Mouse (Mus musculus) left cerebral cortex, adult 11 months (tissue): ENCODE results near the gene Pnmal1.
"Not testable (repeated sequence)": the region's sequence is repeated elsewhere in the genome, so short reads cannot be mapped to it uniquely, and the experiment has no call there.

Experiments used
- DNase-seq: peaks from one replicate; pipeline ENCODE4 v3.0.0; 2022; ENCODE audit warnings: low spot score

Pnmal1 gene

DNA sequence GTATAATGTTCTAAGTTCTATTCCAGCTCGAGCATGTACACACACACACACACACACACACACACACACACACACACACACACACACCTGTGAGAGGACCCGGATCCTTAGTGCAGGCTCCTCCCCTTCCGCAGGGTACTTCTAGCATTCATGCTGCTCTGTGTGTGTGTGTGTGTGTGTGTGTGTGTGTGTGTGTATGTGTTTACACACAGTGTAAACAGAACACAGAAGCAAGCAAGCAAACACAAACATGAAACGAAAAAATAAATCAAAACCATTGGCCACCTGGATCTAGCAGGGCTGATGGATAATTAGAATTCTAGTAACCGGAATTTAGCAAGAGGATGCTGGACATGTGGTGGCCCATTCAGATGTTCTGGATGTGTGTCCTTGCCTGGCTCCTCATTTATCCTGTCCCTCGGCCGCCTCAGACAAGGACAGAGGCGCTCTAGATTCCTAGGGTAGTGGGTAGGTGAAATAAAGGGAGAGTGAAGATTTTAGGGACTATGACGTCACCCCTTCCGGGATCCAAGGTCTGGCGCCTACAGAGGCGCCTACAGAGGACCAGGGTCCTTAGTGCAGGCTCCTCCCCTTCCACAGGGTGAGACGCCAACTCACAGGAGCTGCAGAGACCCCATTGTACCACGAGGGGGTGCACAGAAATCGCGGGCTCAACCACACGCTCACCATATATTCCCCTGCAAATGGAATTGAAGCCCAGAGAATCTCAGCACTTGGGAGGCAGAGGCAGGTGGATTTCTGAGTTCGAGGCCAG lies 8.4 kb upstream of the Pnmal1 start:
- peak; percentile 83 for DNase-seq

DNA sequence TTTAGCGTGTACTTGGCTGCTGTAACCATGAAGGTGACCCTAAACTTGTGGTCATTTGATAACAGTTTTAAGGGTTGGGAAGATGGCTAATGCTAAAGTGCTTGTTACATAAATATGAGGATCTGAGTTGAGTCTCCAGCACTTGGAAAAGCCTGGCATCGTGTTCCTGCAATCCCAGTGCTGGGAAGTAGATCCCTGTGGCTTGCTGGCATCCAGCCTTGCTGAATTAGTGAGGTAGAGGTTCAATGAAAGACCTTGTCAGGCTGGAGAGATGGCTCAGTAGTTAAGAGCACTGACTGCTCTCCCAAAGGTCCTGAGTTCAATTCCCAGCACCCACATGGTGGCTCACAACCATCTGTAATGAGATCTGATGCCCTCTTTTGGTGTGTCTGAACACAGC lies 5.7 kb upstream of the Pnmal1 start:
- not testable (repeated sequence) for DNase-seq

DNA sequence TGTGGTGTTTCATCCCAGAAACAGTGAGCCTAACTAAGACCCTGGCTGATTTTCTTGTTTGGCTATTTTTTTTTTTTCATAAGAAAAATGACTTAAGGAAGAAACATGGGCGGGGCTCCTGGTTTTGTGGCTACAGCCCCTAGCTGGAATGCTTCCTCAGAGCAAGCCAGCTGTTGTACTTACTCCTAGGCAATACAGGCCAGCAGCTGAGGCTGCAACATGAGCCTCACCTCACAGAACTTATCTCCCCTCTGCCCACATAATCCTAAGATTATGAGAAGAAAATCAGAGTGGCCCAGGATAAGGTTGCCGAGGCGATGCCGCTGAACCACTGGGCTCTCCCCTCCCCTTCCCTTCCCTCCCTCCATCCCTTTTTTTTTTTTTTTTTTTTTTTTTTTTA lies 3.8 kb upstream of the Pnmal1 start:
- no peak for DNase-seq

DNA sequence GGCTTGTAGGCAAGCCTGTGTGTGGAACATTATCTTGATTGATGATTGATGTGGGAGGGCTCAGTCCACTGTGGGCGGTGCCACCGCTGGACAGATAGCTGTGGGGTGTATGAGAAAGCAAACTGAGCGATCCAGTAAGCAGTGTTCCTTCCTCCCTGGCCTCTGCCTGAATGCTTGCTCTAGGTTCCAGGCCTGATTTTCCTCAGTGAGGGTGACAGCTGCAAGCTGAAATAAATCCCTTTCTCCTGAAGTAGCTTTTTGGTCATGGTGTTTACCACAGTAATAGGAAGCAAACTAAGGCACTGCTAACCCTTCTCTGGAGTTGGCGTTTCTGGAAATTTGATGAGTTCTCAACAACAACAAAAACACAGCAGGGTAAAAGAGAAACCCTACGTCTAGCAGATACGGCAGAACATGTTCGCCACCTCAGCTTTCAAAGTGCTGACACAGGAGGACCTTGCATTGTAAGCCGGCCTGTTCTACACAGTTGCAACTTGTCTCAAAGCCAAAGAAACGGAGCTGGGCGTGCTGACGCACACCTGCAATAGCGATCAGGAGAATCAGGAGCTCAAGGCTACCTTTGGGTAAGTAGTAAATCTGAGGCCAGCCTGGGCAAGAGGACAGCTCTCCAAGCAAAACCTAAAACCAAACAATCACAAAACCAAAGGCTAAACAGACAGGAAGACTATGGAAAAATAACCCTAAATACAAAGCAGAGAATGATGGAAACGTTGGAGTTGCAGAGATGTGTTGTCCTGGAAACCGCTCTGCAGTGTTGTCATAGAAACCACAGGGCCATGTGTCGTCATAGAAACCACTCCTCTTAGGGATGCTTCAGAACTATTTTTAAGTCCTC lies 2.8 kb upstream of the Pnmal1 start:
- DNase-seq = no peak

DNA sequence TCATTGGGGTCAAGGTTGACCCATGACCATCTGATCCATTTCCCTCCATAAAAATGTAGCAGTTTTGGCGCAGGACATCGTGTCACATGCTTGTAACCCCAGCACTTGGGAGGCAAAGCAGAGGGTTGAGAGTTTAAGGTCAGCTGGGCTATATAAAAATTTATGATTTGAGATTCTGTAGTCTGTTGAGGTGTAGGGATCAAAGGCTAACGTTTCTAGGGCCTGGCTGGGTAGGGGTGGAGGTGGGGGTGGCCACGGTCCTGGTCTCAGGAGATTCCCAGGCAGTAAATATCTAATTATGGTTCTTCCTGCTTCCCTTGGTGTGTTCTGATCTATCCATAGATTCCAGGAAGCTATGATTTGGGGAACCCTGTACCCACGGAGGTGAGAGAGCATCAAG lies 2.2 kb downstream of the Pnmal1 start:
- no peak for DNase-seq

DNA sequence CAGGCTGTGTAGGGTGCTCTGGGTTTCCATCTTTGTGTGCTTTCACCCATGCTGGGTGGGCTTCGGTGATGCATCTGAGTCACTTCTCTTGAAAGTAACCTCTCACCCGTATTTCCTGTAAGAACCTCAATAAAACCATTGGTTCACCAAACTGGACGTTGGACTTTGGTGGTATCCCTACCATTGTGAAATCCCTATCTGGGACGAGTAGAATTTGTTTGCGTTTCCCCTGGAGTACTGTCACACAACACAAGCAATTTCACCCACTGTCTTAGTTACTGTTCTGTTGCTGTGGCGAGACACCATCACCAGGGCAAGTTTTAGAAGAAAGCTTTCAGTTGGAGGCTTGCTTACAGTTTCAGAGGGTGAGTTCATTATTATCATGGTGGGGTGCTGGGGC lies 8.9 kb downstream of the Pnmal1 start:
- no peak for DNase-seq

DNA sequence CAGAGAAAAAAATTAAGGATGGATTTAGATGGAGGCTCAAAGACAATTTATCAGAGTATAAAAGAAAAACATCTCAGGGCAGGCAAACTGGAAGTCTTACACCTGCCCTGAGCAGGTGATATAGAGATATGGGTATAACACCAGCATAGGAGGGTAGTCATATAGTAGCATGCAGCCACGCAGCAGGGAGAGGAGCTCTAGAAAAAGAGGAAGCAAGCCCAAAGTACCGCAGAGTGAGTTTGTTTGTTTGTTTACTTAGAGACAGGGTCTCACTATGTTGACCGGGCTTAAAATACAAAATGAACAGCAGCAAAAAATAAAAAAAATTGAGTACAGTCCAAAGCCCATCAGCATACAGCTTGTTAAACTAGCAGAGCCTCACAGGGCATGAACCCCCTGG lies 11.7 kb downstream of the Pnmal1 start:
- no peak for DNase-seq

DNA sequence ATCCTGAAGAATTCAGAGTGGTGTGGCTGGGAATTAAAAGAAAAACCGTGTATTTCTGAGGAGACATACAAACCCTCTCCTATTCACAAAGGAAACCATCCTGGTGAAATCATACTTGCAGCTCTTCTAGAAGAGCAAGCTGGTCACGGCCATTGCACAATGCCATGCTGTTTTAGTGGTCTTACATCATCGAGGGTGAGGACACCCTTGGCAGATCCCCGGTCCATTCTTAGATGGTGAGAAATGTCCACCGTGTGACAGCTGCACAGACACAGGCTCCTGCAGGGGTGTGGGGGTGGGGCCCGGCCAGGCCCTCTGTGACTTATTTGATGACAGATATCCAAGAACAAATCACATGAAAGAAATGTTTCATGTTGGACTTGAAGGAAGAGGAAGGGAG lies 14.5 kb downstream of the Pnmal1 start:
- peak; percentile 66 for DNase-seq

DNA sequence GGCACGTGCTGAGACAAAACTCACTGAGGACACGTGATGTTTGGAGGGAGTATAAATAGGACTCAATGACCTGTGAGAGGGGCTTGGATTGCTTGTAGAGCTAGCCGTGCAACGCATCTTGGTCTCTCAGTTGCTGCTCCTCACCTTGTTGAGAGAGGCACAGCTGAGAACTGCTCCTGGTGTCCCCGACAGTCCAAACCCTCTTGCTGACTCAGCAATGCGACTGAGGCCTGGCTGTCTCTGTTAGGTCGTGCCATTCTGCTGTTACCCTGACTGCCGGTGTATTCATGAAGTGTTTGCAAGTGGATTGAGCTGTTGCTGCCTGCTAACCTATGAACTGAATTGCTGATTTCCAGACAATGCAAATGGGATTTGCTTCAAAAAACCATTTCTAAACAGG lies 16.8 kb downstream of the Pnmal1 start:
- DNase-seq = no peak

DNA sequence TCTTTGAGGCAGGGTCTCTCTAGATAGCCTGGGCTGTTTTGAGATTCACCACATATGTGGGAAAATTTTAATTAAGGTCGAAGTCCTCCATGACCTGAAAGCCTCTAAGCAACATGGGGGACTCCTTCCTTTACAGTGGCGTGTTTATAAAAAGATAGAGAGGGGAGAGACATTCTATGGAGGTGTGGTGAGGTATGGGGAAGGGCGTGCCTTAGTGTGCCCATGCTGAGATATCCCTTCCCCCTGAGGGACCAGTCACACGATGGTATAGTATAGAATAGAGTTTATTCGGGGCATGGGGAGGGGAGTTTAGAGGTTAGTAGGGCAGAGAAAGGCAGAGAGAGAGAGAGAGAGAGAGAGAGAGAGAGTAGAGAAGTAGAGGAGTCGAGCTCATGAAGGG lies 18.7 kb downstream of the Pnmal1 start:
- DNase-seq = no peak

DNA sequence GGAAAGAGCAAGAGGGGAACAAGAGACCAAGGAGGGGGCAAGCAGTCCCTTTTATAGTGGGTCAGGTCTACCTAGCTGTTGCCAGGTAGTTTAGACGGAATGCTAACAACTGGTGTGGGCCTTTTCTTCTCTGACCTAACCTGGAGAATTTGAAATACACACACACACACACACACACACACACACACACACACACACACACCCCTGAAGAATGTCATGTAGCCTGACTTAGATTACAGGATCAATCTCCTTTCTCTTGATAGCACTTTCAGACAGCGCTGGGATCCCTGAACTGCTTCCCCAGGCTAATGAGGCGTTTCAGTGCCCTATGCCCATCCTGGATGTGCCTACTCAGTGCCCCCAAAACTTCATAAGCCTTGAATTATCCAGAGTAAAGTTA lies 19.1 kb downstream of the Pnmal1 start:
- DNase-seq = no peak

DNA sequence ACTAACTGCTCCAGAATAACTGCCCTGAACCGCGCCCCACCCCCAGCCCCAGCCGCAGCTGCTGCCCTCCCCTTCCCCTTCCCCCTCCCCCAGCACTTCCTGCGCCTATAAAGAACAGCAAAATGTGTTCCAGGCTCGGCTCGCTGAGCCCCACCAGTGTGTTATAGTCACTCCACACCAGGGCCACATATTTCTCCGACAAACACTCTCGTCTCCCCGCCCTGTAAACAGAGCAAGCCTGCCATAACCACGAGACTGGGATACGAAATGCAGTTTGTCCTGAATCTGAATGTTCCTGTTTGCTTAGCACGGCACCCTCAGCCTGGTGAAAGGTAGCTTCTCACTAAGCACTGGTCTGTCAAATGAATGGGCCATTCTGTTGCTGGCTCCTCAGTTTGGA lies 20.9 kb downstream of the Pnmal1 start:
- no peak for DNase-seq

DNA sequence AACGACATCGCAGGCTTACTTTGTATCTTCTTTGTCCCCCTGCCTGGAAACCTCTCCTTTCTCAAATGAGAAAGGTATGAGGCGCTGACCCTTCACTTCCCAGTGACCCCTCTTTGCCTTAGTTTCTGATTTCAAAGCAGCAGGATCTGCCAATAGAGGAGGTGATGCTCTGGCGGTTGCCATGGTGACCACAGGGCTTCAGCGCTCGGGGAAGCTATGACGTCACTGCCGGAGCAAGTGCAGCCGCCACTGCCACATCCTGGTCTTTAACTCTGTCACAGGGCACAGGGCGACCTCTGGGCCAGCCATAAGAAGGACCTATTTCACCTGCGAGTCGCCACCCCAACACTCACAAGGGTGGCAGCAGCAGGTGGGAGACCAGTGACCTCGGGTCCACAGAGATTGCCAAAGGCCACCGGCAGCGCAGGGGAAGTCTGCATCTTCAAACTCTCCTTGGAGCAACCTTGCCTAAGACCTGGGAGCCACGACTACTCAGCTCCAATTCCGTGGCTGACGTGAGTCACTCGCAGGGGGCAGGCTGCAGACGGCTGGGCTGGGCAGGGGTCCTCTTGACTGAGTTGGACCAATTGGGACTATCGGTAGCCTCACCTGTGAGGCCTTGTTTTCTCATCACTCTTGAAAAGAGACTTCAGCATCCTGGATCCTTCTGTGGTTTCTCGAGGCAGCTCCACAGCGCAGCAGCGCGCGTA lies 23.5 kb downstream of the Pnmal1 start, which contains the start of gene Gm42372:
Gm42372 (plus strand) TSS at position 228 of the 710 bp plus-strand sequence.
- DNase-seq = peak; percentile 87

DNA sequence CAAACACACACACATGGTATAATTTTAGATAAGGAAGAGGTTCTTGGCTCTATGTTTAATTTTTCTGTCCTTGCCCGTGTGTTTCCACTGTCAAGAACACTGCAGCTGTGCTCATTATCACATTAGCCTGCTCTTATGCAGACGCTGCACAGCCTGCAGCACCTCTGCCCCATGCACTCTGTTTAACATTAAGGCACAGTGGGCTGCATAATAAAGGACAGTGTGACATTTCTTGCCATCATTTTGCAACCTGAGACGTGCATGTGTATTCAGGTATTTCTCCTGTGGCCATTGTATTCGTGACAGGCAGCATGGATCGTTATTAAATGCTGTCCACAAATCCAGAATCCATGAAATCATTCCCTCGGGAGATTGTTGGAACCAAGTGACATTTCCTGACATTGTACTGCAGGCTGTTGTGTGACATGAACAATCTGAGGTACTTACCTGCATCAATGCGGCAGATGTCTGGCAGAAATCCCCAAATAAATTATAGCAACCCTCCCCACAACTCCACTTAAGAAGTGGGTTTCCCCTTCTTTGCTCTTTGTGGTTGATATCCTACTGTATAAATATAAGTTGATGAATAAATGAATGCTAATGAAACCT lies 28.2 kb downstream of the Pnmal1 start:
- DNase-seq = no peak

DNA sequence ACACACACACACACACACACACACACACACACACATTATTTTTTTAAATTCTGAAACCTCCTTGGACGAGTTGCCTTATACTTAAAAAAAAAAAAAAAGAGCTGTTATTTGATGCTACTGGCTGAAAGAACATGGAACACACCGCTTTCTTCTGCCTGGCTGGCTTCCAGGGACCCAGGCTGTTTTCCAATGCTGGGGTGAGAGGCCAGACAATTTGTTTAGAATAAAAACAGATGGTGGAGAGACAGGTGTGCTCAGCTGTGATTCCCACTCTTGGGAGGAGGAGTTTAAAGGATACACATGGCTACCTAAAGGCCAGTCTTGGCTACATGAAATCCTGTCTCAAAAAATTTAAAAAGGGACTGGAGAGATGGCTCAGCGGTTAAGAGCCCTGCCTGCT lies 28.9 kb downstream of the Pnmal1 start:
- DNase-seq = no peak

DNA sequence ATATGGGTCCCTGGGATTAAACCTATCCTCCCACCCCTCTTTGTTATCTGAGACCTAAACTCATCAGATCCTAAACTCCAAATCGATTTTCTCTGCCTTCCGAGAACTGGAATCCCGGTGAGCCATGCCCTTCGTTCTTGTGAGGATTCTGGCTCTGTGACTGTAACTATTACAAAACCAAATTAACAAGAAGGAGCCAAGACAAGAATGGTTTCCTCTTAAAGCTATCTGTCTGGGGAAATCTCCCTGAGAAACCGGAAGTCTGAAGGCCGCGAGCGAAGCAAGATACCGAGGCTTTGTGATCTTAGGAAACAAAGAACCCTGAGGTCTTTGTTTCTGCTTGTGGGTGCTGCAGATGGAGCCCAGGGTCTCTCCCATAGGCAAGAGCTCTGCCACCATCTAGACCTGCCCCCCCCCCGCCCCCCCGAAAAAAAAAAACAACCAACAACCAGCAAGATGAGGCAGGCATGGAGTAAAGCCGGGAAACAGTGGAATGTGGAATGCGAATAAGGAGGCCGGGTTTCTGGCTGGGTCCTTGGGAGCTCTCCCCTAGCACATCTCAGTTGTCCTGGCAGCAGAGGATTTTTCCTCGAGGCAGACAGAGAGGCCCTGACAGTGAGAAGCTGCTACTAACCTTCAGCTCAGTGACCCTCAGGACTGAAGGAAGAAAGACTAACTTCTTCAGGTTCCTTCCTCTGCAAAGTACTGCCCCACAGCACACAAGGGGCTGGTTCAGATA lies 30.7 kb downstream of the Pnmal1 start:
- DNase-seq = no peak

DNA sequence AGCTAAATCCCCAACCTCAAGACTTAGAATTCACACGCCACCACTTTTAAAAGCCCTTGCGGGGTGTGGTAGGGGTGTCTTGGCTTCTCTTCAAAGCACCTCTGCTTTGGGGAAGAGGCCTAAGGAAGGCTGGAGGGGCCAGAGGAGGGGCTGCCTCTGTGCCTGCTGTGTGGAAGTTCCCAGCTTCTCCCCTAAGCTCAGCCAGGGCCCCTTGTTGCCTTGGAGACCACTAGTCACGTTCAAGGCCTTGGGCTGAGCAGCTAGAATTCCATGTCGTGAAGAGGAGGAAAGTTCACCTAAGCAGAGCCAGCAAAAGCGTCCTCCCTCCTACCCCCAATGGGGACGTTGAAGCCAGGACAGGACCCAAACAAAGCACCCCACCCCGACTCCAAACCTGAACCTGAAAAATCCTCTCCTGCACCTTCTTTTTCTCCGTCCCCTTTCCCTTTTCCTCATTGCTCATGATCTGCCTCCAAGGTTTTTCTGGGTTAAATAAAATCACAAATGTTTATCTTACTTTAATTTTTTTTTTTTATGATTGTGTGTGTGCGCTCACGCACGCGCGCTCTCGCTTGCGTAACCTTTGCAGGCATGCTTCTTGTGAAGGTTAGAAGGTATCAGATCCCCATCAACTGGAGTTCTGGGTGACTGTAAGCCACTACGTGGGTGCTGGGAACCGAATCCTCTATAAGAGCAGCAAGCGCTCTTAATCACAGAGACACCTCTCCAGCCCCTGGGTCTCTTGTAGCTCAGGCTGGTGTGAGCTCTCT lies 32.4 kb downstream of the Pnmal1 start:
- DNase-seq = no peak

DNA sequence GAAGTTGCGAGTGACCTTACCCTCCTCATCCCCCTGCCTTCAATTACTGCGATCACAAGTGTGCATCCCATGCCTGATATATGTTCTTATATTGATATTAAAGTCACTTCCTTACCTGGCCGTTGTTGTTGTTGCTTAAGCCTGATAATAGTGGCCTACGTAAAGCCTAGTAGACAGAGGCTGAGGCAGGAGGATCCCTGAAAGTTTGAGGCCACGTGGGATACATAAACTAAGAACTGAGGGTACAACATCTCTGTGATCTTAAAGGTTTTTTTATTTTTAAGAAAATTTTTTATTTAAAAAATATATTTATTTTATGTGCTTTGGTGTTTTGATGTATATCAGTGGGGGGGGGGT lies 33.0 kb downstream of the Pnmal1 start, which contains the start of gene Ccdc8:
Ccdc8 (plus strand) TSS at position 258 of the 357 bp plus-strand sequence.
- no peak for DNase-seq

DNA sequence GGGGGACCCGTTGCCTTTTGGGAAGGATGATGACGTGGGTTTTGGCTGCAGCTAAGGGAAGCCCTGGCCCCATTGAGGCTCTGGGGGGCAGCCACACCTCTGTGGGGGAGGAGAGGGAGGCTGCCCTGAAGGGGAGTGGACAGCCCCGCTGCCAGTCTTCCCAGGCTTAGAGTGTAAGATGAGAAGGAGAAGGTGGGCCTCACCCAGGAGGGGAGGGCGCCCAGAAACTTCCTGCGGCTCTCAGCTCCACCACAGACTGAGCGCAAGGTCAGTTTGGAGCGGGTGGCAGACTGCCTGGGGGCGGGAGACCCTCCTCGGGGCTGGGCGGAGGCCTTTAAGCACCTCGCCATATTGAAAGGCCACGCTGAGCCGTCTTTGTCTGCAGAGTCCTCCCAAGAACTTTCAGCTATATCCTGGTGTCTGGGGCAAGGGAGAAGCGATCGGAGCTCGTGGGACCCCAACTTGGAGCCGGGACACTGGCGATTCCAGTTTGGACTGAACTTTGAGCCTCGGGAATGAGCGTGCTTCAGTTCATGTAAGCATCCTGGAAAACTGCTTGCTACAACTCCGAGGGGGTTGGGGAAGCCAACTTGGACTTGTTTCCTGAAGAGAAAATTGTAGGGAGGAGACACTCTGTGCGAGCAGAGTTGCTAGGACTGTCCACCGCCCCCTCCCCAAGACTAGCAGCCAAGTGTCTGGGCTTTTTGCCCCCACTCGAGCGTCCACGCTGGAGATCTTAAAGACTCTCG lies 34.3 kb downstream of the Pnmal1 start:
- no peak for DNase-seq

DNA sequence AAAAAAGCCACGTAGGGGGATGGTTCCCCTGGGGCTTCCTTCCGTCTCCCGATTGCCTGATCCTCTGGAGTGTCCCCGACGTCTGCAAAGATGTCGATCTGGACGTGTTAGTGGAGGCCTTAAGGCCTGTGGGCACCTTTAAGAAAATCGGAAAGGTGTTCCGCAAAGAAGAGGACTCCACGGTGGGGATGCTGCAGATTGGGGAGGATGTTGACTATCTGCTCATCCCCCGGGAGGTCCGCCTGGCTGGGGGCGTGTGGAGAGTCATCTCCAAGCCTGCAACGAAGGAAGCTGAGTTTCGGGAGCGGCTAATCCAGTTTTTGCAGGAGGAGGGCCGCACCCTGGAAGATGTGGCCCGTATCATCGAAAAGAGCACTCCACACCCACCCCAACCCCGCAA lies 34.9 kb downstream of the Pnmal1 start:
- no peak for DNase-seq
